Mouse (Mus musculus) gastrocnemius, adult 8-10 months (tissue): ENCODE data around the gene Gm20388. TPM values are rescaled to one million over a fixed set of nuclear protein-coding genes. Genes with fewer than 3 reads are reported as not detected.

Experiments
- DNase-seq, 2 experiments: peaks; one replicate each; pipeline ENCODE4 v3.0.0; 2022; ENCODE audit warnings: low spot score in 2 of 2
- total RNA-seq, 4 experiments: library from RNA; stranded (reverse); gene quantifications; 2 replicates each; pipeline ENCODE4 v1.2.4; 2022

Gm20388 gene
- total RNA-seq, 4 experiments from 2014 or later, result 4.4 to 20.0 (median 7.9) TPM; not detected in 1

DNA sequence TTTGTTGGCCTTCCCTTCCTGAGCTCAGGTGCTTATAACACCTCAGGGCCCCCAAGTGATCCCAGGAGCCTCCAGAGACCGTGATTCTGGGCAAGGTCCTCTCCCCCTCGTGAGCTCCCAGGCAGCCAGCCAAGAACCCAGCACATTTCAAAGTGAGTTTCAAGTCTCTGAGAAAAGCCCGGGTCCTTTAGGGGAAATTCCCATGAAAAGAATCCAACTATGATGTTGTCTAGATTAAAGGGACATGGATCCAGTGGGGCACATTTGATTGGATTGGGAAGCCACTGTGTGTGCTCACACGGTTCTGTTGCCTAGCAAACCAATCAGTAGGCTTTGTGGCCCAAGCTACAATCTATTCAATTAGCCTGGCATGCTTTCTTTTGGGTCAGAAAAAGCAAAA, 936.6 kb downstream of the Gm20388 start:
- DNase-seq, result no peak

- DNase-seq, result no peak
These were observed 937.1 kb downstream of the Gm20388 start for GRCm38 (mm10) chr8:120847735-120848134.

DNA sequence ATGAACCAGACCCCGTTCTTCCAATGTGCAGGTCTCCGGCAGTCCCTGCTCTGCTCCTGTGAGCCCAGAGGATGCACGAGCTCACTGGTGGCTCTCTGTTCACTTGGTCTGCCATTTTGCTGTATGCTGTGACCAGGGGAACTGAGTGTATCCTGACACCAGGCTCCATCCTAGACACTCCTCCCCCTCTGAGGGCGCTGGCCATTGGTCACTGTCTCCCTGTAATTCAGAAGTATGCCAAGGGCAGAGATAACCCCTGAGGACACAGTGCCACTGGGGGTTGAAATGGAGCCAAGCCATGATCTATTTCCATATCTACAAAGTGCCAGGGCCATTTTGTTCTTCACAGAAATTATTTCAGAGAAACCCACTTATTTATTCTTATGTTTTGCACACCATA, 937.8 kb downstream of the Gm20388 start:
- no peak for DNase-seq

DNA sequence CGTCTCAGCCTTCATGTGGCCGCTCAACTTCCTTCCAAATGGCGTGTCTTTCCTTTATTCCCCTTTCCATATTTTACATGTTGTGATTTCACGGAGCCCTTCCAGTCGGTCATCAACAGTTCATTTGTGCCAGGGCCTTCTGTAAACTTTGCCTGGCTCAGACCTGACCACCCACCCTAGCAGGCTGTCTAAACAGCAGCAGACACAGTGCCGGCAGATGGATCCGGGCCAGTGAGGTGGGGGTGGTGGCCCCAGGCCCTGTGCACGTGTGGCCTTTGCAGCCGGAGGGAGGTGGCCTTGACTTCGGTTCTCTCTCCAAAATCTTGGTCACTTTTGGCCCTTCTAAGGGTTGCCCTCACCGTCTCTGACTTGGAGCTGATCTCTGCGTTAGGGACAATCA, 940.8 kb downstream of the Gm20388 start:
- DNase-seq, result no peak

GRCm38 (mm10) chr8:120859881-120860280, 949.2 kb downstream of the Gm20388 start:
- DNase-seq, result no peak

DNA sequence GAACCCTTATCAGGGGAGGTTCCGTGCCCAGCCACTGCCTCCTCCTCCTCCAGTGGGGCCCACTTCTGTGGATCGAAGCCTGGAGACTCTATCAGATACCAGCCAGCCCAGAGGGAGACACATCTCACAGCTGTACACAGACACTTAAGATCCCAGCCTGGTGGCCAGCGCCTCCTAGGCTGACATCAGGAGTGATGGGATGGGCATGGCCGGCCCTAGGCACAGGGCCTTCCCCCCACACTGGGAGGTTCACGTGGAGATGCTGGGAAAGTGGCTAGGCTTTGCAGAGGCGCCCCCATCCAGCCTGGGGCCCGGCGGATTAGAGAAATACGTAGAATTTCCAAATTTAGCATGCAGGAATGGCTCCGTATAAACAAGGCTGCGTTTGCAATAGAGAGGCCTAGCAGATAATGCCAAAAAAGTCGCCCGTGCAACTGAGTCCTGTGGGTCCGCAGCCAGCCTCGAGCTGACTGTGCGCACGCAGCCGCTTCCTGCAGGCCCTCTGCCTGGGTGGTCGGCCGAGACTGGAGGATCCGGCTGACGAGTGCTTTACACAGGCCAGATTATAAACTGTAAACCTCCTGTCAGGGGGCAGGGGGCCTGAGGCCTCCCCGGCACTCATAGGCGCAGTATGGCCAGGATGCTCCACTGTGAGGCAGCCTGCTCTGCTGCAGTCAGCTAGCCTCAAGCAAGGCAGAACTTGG, 949.9 kb downstream of the Gm20388 start:
- DNase-seq, result no peak

DNA sequence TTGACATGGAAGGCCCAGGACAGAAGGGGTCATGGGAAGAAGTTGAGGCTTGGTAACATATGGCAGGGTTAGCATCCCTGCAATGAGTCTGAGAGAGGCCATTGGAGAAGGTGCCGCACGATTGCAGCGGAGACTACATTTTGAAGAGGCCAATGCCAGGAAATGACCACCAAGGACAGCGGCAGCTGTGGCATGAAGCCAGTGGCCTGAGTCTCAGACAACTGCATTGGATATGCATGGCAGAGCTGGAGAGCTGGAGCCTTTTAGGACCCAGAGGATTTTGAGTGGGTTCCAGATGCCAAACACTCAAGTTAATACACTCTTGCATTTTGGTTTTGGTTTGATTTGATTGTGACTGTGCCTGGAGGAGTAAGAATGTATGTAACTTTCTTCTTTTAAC, 953.0 kb downstream of the Gm20388 start:
- no peak for DNase-seq

DNA sequence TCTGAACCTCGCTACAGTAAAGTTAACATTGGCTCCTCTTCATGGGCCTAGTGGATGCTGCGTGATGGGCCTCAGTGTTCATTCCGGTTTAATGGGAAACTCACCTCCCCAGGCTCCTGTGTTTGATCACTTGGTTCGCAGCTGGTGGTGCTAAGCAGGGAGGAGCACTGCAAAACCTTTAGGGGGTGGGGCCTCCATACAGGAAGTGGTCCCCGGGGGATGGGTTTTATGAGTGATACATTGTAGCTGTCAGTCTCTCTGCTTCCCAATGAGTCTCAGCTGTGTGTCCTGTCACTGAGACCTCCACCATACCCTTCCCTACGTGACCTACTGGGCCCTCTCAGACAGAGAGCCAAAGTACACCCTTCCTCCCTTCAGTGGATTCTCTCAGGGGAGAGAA, 956.7 kb downstream of the Gm20388 start:
- DNase-seq, result no peak

DNA sequence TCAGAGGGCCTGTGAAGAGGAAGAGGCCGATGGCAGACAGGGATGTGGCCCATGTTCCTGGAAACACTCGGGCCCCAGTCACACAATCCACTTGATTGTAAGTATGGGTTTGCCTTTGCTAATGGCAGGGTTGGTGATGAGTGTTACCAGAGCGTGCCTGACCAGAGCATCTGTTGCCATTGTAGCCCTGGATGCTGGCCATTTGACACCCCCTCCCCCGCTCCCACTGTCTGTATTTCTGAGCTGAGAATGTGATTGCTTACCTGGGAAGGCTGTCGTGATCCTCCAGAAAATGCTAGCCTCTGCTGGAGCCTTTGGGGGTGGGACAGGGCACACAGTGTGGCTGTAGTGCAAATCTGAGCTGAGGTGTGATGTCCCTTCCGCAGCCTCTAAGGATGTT, 962.0 kb downstream of the Gm20388 start:
- no peak for DNase-seq

DNA sequence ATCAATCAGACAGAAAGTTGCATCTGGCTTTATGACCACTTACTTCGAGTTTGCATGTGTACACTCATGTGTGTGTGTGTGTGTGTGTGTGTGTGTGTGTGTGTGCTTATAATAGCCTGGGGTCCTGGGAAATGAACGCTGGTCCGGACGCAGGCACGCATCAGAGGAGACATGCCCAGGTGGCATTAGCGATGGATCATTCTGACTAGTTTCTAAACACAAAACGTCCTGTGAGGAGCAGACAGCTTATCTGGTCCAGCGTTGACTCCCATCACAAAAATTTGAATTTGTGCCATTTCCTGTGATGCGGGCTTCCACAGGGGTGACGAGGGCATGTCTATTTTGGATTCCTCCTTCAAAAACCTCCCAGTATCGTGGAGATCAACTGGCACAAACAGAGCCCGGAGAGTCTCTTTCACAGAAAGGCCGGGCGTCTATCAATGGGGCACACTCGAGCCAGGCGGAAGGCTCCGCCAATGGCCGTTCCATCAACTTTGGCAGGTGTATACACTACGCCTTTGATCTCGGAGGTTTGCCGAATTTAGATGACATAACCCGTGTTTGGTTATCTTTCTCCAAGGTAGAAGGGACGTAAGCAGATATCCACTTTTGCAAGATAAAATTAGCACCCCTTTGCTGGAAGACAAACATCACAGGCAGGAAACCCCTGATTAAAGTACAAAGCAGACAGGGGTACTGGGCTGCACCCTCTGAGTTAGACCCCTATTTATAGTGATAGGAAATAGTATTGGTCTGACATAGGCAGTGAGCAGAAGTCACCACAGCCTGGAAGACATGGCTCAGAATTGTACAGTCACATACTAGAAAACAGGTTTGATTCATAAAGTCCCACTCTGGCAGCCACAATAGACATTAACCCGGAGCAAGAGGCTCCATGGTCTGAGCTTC, 965.6 kb downstream of the Gm20388 start:
- DNase-seq, result no peak

DNA sequence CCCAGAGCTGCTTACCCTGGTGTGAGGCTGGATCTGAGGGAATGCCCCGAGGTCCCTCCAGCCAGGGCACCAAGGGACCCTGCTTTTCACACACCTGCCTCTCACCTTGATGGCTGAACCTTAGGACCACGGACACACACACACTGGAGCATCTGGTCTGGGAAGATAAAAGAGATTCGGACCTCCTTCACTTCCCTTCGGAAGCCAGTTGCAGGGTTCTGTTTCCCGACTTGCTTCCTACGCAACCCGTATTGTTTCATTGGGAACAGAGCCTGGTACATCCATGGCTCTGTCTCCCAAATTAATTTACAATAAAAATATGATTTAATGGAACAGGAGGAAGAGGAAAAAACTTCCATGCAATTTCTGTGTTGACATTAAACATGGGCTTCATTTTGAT, 966.4 kb downstream of the Gm20388 start:
- DNase-seq, result no peak

DNA sequence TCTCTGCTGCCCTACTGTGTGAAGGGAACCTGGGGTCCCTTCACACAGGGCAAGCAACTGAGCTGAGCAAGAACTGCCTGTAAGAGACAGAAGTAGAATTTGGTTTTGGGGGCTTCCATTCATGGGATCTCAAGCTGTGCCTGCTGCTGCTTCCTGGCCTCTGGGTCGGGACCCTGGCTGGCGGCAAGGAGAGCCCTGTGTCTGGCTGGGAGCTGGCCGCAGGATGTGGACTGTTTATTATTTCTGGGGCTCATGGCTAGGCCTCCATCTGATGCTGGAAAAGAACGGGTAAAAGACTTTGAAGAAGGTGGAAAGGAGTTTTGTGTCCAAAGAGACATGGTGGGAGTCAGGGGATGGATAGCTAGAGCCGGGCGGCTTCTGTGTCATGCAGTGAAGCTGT, 969.3 kb downstream of the Gm20388 start:
- no peak for DNase-seq

GRCm38 (mm10) chr8:120881634-120882033, 971.0 kb downstream of the Gm20388 start:
- no peak for DNase-seq

- no peak for DNase-seq
These were observed 972.0 kb downstream of the Gm20388 start for GRCm38 (mm10) chr8:120882657-120883056.

GRCm38 (mm10) chr8:120883369-120883768, 972.7 kb downstream of the Gm20388 start:
- DNase-seq, result no peak

GRCm38 (mm10) chr8:120883853-120884252, 973.2 kb downstream of the Gm20388 start:
- DNase-seq, result no peak

DNA sequence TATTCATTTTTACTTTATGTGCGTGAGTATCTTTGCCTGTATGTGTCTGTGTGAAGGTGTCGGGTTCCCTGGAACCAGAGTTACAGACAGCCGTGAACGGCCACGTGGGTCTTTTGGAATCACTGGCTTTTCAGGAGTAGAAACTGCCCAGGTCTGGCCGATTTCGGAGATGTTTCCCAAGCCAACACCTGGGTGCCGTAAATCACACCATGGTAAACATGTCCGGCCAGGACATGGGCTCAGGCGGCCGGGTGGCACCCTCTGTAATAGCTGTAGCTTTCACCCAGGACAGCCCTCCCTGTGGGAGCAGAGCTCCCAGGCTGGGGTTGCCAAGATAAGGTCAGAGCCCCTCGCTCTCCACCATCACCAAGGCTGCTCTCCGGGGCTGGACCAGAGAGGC, 974.2 kb downstream of the Gm20388 start:
- no peak for DNase-seq

DNA sequence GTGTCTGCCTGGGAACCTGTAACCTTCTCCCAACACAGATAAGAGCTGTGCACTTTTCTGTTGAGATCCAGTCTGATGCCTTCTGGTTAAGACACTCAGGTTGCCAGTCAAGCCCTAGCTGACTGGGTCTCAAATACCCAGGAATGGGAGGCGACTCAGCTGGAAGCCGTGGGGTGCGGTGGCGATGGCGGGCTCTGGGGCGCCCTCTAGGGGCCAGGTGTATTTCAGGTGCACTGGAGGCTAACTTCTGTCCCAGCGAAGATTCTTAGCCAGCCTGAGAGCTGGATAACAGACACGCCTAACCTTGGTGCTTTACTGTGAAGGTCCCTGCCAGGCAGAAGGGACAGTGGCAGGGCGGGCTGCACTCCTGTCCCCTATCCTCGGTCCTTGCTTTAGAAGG, 976.6 kb downstream of the Gm20388 start:
- DNase-seq, result no peak

DNA sequence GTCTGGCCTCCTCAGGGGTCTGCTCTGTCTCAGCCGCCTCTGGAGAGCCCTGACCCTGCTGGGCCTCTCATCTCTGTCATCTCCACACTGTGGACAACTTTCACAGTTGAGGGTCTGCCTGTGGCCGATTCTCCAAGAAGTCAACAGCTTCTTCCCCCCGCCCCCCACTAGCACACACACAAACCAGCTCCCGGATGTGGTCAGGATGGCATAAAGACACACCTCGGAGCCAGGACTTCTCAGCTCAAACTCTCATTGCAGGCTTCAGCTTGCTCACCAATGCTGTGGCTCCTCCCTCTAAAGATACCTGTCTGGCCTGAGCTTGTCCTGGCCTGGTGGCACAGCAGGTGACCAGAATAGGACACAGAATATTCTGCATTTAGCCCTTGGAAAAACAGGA, 977.4 kb downstream of the Gm20388 start:
- DNase-seq, result no peak

- no peak for DNase-seq
These were observed 978.5 kb downstream of the Gm20388 start for GRCm38 (mm10) chr8:120889189-120889588.

- DNase-seq, result no peak
These were observed 979.4 kb downstream of the Gm20388 start for GRCm38 (mm10) chr8:120890068-120890467.

DNA sequence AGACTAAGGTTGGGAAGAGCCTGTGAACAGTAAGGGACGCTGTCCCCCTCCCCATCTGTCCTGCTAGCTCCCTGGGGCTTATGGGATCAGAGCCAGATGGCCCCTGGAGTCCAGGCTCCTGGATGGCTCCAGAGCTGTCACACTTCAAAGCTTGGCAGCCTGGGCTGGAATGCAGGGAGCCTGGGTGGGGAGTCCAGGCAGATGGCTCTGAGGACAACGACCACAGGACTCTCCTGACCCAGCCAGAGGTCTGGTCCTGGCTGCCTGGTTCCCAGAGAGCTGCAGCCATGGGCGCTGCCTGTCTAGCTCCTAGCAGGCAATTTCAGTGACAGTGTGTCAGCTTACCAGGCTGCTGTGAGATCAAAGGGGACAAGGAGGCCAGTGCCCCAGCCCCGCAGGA, 984.4 kb downstream of the Gm20388 start:
- no peak for DNase-seq

GRCm38 (mm10) chr8:120895600-120895999, 985.0 kb downstream of the Gm20388 start:
- DNase-seq, result no peak
